Mouse (Mus musculus) liver, postnatal 0 days (tissue): ENCODE results near the gene Tnnt3.

Source experiments
- CTCF ChIP-seq: sonication (generic); IDR thresholded peaks from 2 replicates; pipeline ENCODE4 v1.5.1; 2016; ENCODE audit warnings: antibody characterized with exemption, low read depth
- EP300 ChIP-seq: IDR thresholded peaks from 2 replicates; pipeline ENCODE4 v1.6.1; 2016; ENCODE audit warnings: antibody characterized with exemption, low read depth, mild to moderate bottlenecking

GRCm38 (mm10) chr7:142488053-142488452 lies 10.6 kb upstream of the Tnnt3 start:
- TF ChIP-seq CTCF (no peak), EP300 (no peak)
